Mouse (Mus musculus) ES-E14 (cell line): ENCODE results near the gene Ppp1r16b. TPM values are rescaled to one million over a fixed set of nuclear protein-coding genes. Genes with fewer than 3 reads are reported as not detected.

Experiments
- DNase-seq: peaks from one replicate; pipeline ENCODE4 v3.0.0-alpha.2; 2013; ENCODE audit warnings: low read depth, low spot score
- H3K27ac ChIP-seq: 2 replicates; pipeline ENCODE4 v1.5.1; 2012; ENCODE audit warnings: low read depth, mild to moderate bottlenecking, low read length, moderate library complexity, mixed read lengths; ENCODE audit not compliant: poor library complexity, insufficient read depth, severe bottlenecking
- H3K36me3 ChIP-seq: 2 replicates; pipeline ENCODE4 v1.6.1; 2012; ENCODE audit warnings: mild to moderate bottlenecking, low read length, moderate library complexity, mixed read lengths; ENCODE audit not compliant: control insufficient read depth, poor library complexity, insufficient read depth, severe bottlenecking
- H3K4me1 ChIP-seq, 2 experiments: fragments of 150-350 bp in 1 of 2; sonication (generic) in 1 of 2; 2 replicates each; pipeline ENCODE4 v1.6.1; 2012; ENCODE audit warnings: low read length in 2 of 2, mild to moderate bottlenecking in 1 of 2, mixed read lengths in 1 of 2; ENCODE audit not compliant: control insufficient read depth in 2 of 2, insufficient read depth in 2 of 2, poor library complexity in 1 of 2
- H3K4me3 ChIP-seq, 2 experiments: fragments of 150-350 bp in 1 of 2; sonication (generic) in 1 of 2; 2 replicates each; pipeline ENCODE4 v1.5.1; 2012; ENCODE audit warnings: low read length in 2 of 2, low read depth in 1 of 2, mild to moderate bottlenecking in 1 of 2, mixed read lengths in 1 of 2; ENCODE audit not compliant: insufficient read depth in 1 of 2, poor library complexity in 1 of 2, severe bottlenecking in 1 of 2
- H3K9ac ChIP-seq: 2 replicates; pipeline ENCODE4 v1.6.1; 2012; ENCODE audit warnings: low read depth, mild to moderate bottlenecking, low read length, mixed read lengths; ENCODE audit not compliant: poor library complexity, insufficient read depth, severe bottlenecking
- H3K9me3 ChIP-seq: fragments of 150-350 bp; sonication (generic); 2 replicates; pipeline ENCODE4 v1.6.1; 2012; ENCODE audit warnings: low read depth, mild to moderate bottlenecking, low read length; ENCODE audit not compliant: control insufficient read depth, insufficient read depth
- CHD2 ChIP-seq: IDR thresholded peaks from 2 replicates; pipeline ENCODE4 v1.6.1; 2014; ENCODE audit warnings: mild to moderate bottlenecking, low read depth, low read length, inconsistent platforms
- HCFC1 ChIP-seq: IDR thresholded peaks from 2 replicates; pipeline ENCODE4 v1.6.1; 2012; ENCODE audit warnings: low read length, inconsistent platforms, borderline replicate concordance; ENCODE audit not compliant: insufficient read depth
- MAFK ChIP-seq: IDR thresholded peaks from 2 replicates; pipeline ENCODE4 v1.6.1; 2014; ENCODE audit warnings: mild to moderate bottlenecking, low read depth, low read length, inconsistent platforms; ENCODE audit not compliant: insufficient read depth
- ZC3H11A ChIP-seq: IDR thresholded peaks from 2 replicates; pipeline ENCODE4 v1.6.1; 2012; ENCODE audit warnings: low read depth, mild to moderate bottlenecking, inconsistent platforms, low read length, borderline replicate concordance
- ZNF384 ChIP-seq: IDR thresholded peaks from 2 replicates; pipeline ENCODE4 v1.6.1; 2012; ENCODE audit warnings: low read depth, low read length, inconsistent platforms
- in situ Hi-C, 2 experiments: fragments of 600-800 bp; cut with MboI; formaldehyde crosslinking; loops; one replicate each; pipeline ENCODE4 v1.15.1; 2025; ENCODE audit warnings: low sequenced_read_pairs in 2 of 2, inconsistent platforms in 1 of 2; ENCODE audit not compliant: unreplicated experiment in 2 of 2
- total RNA-seq: library from RNA; depleted of rRNA; stranded (reverse); fragments of 300-350 nt; gene quantifications from 2 replicates; pipeline ENCODE4 v1.2.3, GENCODE M21; 2012; rRNA removed

Ppp1r16b gene
- total RNA-seq, 1 experiment: 1.2 TPM

DNA sequence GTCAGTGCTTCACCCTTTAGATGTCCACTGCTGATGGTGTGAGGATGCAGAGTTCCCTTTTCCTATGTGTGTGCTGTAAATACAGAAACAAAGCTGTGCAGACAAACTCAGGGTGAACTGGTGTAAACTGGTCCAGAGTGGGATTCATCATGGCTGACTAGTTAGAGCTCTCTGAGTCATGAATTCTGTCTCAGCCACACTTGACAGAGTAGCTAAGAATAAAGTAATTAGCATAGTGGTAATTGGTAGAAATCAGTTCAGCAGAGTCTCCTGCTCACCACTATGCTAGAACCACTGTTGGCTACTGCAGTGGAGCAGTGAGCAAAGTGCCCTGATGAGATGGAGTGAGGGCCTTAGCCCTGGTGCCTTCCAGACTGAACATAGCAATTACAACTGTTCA, 150.5 kb downstream of the Ppp1r16b start:
- no peaks in the 10 kb centered on the region for H3K4me1 ChIP-seq
- peaks cover 25% of the 10 kb centered on the region for H3K36me3 ChIP-seq
- no peak overlapping the region for H3K9ac ChIP-seq
- DNase-seq: no peak
- no peak overlapping the region for H3K4me3 ChIP-seq
- in situ Hi-C loops: no loop called here
- TF ChIP-seq ZC3H11A: no peak
- no peak for TF ChIP-seq CHD2
- TF ChIP-seq ZNF384: no peak
- TF ChIP-seq MAFK: no peak
- no peak for TF ChIP-seq HCFC1
- H3K27ac ChIP-seq: no peak overlapping the region
- no peaks in the 10 kb centered on the region for H3K9me3 ChIP-seq

Other genes starting within 250 kb of the Ppp1r16b start
- 0.85 TPM in 1 of 2 replicates, not detected in the other for gene Adig, start 162.8 kb upstream of the Ppp1r16b start, total RNA-seq
- gene Arhgap40, start 152.6 kb upstream of the Ppp1r16b start, total RNA-seq: 0.58 and 0.89 TPM in 2 replicates
- 0.53 and 0.71 TPM in 2 replicates for gene Slc32a1, start 54.6 kb upstream of the Ppp1r16b start, total RNA-seq
- gene Actr5, start 40.5 kb upstream of the Ppp1r16b start, total RNA-seq: 11.5 and 19.3 TPM in 2 replicates
- gene Fam83d, start 102.7 kb downstream of the Ppp1r16b start, total RNA-seq: 28.0 and 31.1 TPM in 2 replicates
- gene Dhx35, start 129.4 kb downstream of the Ppp1r16b start, total RNA-seq: 25.5 and 42.0 TPM in 2 replicates